Mouse (Mus musculus): ENCODE results near the gene Trim6.
A peak's percentile ranks its signal among the peaks of the same experiment; 100 is the strongest.
"Not testable (repeated sequence)": the region's sequence is repeated elsewhere in the genome, so short reads cannot be mapped to it uniquely, and the experiment has no call there.

The Trim6 gene

GRCm38 (mm10) chr7:104218701-104219569 lies at the start of gene Trim6:
TSS of gene Trim6 (plus strand) at chr7:104218793.
- DNase-seq, result peak; percentile 26

GRCm38 (mm10) chr7:104169634-104170204 lies 48.9 kb upstream of the Trim6 start:
- DNase-seq, result no peak

- DNase-seq, result no peak
These were observed 43.5 kb upstream of the Trim6 start for GRCm38 (mm10) chr7:104175085-104175484.

- DNase-seq, result no peak
These were observed 40.1 kb upstream of the Trim6 start for GRCm38 (mm10) chr7:104178422-104179054.

DNA sequence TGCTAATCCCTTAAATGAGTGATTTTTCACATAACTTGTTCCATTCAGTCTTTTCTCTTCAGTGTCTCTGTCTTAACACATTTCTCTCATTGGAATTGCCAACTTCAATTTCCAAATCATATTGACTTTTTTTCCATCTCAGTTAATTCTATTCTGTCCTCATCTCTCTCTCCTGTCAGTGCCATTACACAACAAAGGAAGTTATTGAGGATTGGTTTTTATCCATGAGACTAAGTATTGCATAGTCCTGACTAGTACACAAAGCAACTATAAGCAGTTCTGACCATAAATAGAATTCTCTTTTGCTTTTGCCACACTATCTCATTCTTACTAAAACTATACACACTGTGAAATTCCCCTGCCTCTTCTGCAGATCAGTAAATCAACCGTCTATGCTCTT lies 39.5 kb upstream of the Trim6 start:
- DNase-seq, result no peak

DNA sequence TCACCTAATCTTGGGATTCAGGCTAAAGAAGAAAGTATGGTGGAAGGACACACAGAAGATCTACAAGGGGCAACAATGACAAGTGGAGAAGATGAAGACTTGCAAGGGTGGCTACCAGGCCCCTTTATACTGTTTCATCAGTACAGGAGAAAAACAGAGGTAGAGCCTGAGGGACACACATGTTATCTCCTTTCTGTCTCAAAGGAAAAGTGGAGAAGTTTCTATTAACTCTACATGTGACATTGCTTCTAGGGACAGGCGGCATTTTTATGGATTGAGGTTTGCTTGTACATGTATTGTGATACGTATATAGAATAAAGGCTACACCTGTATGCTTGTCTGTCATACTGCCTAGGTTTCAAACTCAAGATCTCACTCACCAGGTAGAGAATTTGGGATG lies 35.3 kb upstream of the Trim6 start, which contains the start of gene Olfr648:
Olfr648 (minus strand) TSS at position 101 of the 400 bp plus-strand sequence.
- DNase-seq, result no peak

DNA sequence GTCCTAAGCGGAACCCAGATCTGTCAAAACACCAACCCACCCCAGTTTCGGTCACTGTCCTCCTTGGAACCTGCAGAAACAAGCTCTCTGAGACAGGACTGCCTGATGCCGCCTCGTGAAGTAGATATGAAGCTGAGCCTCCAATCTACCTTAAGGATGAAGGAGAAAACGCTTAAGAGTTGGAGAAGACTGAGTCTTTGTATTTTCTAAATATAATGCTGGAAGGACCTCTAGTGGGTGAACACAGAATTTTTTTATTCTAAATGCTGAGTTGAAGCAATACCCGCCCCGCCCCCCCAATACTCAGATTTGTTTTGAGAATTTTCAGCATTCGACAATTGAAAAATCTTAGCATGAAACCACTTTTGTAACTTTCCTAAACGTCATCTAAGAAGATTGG lies 27.3 kb upstream of the Trim6 start:
- no peak for DNase-seq

- DNase-seq, result no peak
These were observed 22.7 kb upstream of the Trim6 start, which contains the start of gene Olfr649 for GRCm38 (mm10) chr7:104195885-104196284. TSS of gene Olfr649 (minus strand) at chr7:104195985.

DNA sequence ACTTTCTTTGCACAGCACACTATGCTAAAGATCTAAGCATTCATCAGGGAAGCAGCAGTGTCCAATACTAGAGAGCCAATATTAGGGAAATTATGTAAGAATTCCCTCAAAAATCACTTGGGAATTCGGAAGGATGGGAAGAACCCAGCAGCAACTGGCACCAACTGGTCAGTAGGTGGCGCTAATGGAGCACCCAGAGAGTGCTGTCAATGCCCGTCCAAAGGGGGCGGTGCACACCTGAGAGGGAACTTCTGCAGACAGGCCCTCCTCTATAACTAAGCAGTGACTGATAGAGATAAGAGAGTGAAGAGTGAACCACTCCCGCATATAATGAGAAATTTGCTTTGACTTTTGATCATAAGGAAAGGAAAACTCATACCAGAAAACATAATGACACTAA lies 18.8 kb upstream of the Trim6 start:
- peak; percentile 32 for DNase-seq

DNA sequence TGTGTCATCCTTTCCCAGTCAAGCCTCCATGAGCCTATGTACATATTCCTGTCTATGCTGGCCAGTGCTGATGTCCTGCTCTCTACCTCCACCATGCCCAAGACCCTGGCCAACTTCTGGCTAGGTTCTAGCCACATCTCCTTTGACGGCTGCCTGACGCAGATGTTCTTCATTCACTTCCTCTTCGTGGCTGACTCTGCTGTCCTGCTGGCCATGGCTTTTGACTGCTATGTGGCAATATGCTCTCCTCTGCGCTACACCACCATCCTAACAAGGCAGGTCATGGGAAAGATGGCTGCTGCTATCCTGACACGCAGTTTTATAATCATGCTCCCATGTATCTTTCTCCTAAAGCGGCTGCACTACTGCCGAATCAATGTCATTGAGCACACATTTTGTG lies 12.4 kb upstream of the Trim6 start:
- DNase-seq, result no peak

GRCm38 (mm10) chr7:104216011-104216535 lies 2.5 kb upstream of the Trim6 start:
- DNase-seq, result no peak

DNA sequence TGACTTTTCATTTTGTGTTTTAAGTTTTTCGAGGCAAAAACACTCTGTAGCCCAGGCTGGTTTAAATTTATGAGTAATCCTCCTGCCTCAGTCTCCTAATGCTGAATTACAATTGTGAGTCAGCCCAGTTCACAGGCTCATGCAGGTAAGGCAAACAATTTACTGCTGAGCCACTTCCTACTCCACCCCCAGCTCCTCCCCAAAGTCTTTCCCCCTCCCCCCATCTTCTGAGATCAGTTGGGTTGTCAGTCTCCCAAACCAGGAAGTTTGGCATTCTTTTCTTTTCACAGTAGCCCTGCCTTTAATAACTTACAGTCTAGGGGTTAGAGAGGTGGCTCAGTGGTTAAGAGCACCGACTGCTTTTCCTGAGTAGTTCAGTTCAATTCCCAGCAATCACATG lies 712 bp upstream of the Trim6 start:
- DNase-seq, result no peak

DNA sequence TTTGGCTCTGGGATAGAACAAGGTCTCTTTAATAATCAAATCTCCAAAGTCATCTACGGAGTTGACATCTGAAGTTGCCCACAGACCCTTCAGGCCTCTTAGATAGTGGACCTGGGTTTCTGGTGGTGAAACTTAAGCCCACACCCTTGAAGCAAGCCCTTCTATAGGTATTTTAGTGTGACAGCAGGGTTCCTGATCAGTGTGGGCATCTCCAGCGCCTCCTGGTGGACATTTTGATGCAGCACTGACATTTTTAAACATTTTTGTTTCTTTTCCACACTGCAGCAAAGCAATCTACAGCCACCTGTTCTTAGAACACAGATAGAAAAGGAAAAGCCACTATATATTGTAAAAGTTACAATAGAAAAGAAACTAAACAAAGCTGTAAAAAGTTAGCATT lies 12.6 kb downstream of the Trim6 start:
- peak; percentile 6 for DNase-seq

GRCm38 (mm10) chr7:104240857-104241256 lies 22.3 kb downstream of the Trim6 start:
- DNase-seq, result no peak

- DNase-seq, result no peak
These were observed 25.0 kb downstream of the Trim6 start for GRCm38 (mm10) chr7:104243616-104244015.

DNA sequence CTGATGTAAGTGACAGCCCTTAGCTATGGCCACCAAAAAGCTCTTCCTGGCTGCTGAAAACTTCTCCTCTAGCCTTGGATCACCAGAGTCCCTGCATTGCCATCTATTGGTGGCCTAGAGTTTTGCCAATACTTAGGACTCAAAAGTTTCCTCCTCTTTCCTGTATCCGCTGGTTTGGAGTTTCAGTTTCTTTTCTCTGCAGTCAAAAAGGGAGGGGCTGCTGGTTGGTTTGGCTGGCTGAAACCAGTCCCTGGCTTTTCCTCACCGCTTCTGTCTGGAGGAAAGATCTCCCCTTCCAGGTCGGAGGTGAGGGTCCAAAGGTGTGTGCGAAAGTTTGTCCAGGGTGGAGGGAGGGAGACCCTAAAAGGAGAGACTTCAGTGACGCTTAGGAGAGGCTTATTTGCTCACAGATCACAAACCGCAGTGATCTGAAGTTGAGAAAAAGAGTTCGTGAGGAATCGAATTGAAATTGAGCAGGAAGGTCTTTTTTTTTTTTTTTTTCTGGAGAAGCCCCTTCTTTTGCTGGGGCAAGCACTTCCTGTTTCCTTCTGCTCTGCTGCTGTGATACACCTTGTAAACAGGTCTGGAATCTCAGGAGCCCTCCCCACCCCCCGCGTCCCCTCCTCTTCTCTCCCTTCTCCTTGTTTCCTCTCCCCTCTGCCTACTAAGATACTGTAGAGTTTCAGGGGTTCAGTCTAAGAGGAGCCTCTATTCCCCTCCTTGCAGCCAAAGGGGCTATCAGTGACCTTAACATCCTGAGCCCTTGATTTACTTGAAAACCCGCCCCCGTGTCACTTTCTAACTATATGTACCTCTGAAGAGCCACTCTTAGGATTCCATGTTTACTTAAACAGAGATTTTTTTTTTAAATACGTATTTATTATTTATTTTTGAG lies 25.9 kb downstream of the Trim6 start, which contains the start of gene Trim34a:
Trim34a (plus strand) TSS at position 171 of the 895 bp plus-strand sequence.
- no peak for DNase-seq

DNA sequence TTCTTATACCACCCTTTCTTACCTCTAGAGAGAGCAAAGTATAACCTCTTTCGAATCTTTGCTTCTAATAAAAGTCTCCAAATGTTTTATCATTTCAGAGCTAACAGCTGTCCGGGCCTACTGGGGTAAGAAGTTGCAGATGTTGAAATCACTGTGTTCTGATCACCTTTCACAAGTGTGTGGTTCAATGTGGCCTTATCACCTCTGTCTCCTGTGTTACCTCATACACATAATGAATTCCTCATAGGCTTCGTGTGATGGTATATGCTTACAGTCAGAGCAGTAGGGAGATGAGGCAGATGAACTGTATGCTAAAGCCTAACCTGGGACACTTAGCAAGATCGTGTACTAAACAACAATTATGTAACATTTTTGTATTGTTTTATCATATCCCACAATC lies 41.8 kb downstream of the Trim6 start:
- DNase-seq, result not testable (repeated sequence)

GRCm38 (mm10) chr7:104265335-104265734 lies 46.7 kb downstream of the Trim6 start:
- DNase-seq, result not testable (repeated sequence)

DNA sequence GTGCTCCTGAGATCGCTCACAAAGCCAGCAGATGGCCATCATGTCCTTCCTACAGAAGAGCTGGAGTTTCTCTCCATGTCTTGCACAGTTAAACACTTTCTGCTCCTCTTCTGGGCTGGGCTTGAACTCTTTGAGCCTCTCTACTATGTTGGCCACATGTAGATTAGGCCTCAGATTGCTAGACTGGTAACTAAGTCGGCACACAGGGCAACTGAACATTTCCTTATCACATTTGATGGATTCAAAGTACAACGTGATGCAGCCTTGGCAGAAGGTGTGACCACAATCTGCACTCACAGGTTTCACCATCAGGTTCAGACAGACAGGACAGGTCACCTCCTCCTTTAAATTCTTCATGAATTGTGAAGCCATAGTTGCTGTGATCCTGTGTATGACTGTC lies 60.8 kb downstream of the Trim6 start:
- DNase-seq, result not testable (repeated sequence)

Data from right cerebral cortex, postnatal 4 days (tissue).